Mouse (Mus musculus) mouse embryonic stem cell (cell line): Measurements from ENCODE around the gene Zbtb12.
"Not testable (repeated sequence)": the region's sequence is repeated elsewhere in the genome, so short reads cannot be mapped to it uniquely, and the experiment has no call there.

Experiments
- in situ Hi-C, 2 experiments: fragments of 300-500 bp; cut with MboI; formaldehyde crosslinking; loops; 1 replicate in 1 of 2; 3 replicates in 1 of 2; pipeline ENCODE4 v1.14.3; 2019 to 2020; ENCODE audit warnings: low sequenced_read_pairs in 2 of 2, low pct_unique_long_range_greater_than_20kb in 1 of 2, mixed read lengths in 1 of 2; ENCODE audit not compliant: unreplicated experiment in 1 of 2

The Zbtb12 gene

DNA sequence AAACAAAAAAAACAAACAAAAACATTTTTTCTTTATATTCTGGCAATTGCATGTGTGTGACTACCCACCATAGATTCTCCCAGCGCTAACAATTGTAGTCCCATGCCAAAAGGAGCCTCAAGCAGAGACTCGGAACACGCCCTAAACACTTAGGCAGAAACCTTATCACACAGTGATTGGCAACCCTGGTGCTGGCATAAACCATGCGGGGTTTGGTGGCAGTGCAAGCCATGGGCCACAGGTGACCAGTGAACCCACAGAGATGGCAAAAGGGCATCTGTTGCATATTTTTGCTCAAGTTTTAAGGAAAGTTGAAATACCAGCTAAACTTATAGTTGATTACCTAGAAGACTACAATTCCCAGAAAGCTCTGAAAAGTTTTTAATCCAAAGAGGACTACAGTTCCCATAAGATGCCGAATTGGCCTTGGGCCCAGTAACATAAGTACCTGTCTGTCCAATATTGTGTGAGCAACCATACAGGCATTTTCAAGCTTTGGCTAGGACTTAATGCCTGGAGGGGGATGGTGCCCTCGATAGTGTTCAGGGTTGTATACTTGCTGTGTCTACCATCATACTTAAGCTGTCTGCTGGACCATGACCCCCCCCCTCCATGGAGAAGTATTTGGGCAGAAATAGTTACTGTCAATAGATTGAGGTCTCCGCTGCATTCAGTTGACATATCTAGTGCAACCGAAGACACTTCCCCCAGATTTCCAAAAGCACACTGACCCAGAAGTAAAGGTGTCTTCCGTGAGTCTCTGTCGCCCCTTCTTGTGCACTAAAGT lies 18.3 kb downstream of the Zbtb12 start:
- in situ Hi-C loops: no loop called here

DNA sequence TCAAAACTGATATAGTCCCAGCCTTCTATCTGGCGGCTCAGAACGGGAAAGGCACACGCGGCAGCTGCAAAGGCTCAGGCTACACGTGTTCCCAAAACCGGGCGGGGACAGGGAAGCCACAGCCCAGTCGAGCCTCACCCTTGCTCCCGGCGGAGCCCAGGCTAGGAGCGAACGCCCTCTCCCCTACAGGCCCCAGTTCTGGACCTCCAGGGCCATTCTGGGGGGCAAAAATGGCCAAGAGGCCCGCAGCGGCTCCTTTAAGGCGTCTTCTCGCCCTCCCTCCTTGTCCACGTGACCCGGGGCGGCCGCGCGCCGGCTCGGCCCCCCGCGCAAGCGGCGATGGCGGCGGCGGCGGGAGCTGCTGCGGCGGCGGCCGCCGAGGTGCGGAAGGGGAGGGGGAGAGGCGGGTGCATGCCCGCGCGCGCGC lies 18.9 kb downstream of the Zbtb12 start, which contains the start of the genes C2 and Ehmt2:
Gene C2, minus strand, starts transcription at position 106 of the 427 bp plus-strand sequence.
Gene Ehmt2, plus strand, starts transcription at position 310 of the 427 bp plus-strand sequence.
- in situ Hi-C loops: no loop called here

DNA sequence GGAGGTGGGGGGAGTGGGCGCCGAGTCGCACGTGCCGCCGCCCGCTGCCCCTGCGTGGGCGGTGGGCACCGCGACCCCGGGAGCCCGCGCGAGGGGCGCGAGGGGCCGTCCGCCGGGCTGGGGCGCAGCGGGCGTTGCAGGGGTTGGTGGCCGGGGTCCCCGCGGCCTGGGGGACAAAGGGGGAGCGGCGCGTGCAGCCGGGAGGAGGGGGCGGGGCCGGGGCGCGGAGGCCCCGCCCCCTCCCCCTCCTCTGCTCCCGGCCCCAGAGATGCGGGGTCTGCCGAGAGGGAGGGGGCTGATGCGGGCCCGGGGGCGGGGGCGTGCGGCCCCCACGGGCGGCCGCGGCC lies 19.4 kb downstream of the Zbtb12 start:
- in situ Hi-C loops: no loop called here

DNA sequence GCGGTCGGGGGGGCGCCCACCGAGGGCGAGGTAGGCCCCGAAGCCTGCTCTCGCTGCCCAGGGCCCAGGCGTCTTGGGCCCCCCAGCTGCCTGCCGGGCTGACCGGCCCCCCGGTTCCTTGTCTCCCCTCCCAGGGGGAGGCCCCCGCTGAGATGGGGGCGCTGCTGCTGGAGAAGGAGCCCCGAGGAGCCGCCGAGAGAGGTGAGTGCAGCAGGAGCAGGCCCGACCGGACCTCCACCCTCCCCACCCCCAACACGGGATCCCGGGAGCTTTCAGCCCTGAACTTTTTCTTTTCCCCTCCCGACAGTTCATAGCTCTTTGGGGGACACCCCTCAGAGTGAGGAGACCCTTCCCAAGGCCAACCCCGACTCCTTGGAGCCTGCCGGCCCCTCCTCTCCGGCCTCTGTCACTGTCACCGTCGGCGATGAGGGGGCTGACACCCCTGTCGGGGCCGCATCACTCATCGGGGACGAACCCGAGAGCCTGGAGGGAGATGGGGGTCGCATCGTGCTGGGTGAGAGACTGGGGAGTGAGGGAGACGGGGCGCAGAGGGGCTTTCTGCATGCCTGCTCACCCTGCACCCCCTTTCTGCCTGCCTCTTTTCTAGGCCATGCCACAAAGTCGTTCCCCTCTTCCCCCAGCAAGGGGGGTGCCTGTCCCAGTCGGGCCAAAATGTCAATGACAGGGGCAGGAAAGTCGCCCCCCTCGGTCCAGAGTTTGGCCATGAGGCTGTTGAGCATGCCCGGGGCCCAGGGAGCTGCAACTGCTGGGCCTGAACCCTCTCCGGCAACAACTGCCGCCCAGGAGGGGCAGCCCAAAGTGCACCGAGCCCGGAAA lies 20.0 kb downstream of the Zbtb12 start:
- in situ Hi-C loops: no loop called here

DNA sequence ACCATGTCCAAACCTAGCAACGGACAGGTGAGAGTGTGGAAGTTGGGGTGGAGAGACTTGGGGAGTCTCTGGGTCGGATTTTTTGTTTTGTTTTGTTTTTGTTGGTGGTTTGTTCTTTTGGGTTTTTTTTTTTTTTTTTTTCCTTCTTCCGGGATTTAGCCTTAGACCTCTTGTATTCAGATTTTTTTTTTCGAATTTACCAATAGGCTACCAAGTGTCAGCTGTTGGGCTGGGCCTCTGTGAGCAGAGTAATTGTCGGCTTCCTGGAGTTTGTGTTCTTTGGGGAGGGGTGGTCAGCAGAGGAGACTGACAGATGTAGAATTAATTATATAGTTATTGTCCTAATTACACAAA lies 20.6 kb downstream of the Zbtb12 start:
- in situ Hi-C loops: no loop called here

DNA sequence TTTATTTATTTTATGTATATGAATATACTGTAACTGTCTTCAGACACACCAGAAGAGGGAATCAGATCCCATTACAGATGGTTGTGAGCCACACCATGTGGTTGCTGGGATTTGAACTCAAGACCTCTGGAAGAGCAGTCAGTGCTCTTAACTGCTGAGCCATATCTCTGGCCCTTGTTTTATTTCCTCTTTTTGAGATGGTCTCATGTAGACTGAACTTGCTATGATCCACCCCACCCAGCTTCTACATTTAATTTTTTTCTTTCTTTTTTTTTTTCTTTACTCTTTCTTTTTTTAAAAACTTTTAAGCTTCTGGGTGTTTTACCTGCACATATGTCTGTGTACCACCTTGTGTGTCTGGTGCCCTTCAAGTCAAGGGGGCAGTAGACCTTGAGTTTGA lies 21.5 kb downstream of the Zbtb12 start:
- in situ Hi-C loops: not testable (repeated sequence)

DNA sequence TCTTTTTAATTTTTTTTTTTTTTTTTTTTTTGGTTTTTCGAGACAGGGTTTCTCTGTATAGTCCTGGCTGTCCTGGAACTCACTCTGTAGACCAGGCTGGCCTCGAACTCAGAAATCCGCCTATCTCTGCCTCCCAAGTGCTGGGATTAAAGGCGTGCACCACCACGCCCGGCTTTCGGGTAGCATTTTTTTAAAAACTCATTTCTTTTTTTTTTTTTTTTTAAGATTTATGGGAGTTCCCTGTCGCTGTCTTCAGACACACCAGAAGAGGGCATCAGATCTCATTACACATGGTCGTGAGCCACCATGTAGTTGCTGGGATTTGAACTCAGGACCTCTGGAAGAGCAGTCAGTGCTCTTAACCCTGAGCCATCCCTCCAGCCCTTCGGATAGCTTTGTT lies 22.7 kb downstream of the Zbtb12 start:
- in situ Hi-C loops: not testable (repeated sequence)

DNA sequence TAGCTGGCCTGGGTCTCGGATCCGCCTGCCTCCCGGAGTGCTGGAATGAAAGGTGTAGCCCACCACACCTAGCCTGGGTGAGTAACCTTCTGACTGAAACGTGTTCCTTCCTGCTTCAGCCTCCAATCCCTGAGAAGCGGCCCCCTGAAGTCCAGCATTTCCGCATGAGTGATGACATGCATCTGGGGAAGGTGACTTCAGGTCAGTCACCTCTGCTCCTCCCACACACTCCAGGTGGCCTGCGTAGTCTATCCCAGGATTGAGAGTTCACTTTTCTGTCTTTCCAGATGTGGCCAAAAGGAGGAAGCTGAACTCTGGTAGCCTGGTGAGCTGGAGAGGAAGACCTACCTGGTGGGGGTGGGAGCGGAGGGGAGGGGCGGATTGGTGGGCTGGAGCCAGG lies 23.6 kb downstream of the Zbtb12 start:
- in situ Hi-C loops: no loop called here

DNA sequence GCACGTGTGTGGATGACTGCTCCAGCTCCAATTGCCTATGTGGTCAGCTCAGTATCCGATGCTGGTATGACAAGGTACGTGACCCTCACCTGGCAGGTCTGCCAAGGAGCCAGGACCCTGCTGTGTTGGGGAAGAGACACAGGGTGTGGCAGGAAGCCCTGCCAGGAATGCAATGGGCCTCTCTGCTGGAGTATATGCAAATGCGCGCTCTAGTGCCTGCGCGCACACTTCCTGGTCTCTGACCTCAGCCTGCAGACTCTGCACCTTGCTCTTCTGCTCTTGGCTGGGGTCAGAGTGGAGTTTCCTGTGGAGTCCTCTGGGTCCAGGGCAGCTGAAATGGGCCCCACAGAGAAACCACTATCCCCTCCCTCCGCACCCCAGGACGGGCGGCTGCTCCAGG lies 31.7 kb downstream of the Zbtb12 start:
- in situ Hi-C loops: no loop called here

DNA sequence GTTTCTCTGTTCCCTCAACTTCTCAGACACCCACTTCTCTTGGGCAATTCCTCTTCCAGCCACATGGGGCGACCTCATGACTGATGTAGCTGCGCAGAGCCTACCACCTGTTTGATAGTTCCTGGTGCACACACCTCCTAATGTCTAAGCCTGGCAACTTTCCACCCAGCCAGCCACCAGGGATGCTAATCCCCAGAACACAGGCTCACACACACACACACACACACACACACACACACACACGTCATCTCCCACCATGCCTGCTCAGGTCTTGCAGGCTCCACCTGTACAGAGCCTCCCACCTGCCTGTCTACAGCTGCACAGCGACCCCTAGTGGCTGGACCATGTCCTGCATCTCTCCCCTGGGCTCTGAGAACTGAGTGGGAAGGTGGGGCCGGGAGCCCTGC lies 32.7 kb downstream of the Zbtb12 start:
- in situ Hi-C loops: no loop called here

DNA sequence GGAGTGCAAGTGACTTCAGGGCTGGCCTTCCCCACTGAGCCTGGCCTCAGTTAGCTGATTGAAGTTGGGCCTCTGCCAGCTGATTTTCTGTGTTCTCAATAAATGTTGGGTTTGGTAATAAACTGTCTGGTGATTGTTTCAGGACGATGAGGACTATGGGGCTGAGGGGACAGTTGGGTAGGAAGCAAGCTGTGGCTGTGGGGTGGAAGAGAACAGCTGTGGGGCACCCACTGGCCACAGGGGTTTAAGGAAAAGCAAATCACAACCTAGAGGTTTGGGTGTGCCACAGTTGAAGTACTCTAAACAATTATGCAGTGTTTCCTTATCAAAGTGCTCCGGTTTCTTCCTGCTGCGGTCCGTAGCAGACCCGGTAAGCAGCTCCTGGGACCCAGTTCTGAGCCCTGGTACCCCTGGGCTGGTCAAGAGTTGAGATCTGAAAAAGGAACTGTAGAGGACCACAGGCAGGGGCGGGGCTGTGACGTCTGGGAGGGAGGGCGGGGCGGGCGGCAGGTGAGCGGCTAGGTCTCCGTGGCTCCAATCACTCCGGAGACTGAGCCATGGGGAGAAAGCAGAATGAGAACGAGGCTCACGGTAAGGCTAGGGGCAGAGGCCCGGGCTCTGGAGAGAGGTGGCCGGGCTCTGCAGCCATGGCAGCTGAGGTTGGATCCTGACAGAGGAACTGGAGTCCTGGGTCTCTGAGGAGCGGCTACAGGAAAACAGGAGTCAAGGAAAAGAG lies 34.8 kb downstream of the Zbtb12 start, which contains the start of gene Slc44a4:
Gene Slc44a4, plus strand, starts transcription at position 537 of the 736 bp plus-strand sequence.
- in situ Hi-C loops: no loop called here

DNA sequence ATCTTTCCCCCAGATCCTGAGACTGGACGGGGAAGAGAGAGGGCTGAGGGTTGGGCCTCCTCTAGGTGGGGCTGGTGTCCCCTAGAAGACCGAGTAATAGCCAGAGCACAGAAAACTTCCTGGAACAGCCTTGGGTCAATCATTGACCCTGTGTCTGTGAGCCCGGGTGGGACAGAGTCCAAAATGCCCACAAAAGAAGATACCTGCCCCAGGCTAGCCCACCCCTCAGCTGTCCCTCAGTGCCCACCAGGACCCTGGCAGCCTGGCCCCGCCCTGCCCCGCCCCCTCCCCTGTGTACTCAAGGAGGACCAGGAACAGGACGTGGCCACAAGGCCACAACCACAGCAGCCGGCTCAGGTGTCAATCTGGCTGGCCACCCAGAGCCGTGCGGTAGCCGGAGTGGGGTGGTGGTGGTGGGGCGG lies 36.1 kb downstream of the Zbtb12 start:
- in situ Hi-C loops: no loop called here

DNA sequence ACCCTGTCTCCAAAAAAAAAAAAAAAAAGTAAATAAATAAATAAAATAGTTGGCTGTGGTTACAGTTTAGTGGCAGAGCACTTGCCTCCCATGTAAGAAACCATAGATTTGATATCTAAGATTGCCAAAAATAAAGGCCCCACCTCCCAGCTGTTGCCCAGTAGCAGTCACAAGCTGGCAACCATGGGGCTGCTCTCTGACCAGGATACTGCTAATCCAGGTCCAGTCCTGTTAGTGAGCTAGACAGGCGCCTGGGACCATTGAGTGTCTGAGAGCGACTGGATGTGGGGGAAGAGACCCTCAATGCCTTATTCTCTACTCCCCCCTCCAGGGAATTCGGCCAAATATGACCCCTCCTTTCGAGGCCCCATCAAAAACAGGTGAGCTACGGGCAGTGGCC lies 37.0 kb downstream of the Zbtb12 start:
- in situ Hi-C loops: no loop called here

DNA sequence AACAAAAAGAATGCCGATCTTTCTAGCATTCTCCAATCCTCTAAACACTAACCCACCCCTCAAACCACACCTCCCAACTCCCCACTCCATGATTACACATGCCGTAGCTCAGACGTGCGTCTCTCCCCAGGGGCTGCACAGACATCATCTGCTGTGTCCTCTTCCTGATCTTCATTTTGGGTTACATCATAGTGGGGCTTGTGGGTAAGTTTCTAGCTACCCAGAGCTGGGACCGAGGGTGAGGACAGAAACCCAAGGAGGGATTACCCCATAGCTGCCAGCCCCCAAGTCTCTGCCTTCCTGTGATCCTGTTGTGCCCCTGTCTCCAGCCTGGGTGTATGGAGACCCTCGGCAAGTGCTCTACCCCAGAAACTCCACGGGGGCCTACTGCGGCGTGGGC lies 37.9 kb downstream of the Zbtb12 start:
- in situ Hi-C loops: no loop called here

DNA sequence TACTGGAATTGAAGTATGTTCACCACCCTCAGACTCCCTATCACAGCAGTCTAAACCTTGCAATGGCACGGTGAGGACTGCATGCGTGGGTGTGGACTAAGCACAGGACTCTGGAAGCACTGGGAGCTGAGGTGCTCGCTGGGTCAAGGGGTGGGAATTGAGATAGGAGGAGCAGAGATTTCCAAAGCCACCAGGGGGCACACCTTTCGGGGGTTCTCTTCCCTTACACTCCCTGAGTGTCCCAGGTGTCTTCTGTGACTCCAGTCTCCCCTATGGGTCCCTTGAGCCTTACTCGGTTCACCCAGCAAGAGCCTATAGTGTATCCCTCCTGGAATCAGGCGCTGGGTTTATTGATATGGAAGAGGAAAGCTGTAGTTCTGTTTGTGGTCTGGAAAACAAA lies 43.7 kb downstream of the Zbtb12 start:
- in situ Hi-C loops: no loop called here

DNA sequence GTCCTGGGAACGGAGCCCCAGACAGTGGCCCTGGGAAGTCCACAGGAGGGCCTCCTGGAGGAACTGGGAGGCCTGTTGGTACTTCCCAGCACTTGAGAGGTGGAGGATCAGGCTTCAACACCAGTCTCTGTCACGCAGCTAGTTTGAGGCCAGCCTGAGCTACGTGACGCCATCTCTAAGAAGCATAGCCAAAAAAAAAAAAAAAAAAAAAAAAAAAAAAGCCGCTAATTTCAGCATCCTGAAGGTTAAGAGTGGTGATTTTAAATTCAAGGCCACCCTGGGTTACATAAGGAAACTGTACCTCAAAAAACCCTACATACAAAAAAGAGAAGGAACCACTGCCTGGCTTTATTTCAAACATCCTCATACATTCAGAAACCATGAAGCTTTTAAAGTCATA lies 45.0 kb downstream of the Zbtb12 start:
- in situ Hi-C loops: no loop called here

DNA sequence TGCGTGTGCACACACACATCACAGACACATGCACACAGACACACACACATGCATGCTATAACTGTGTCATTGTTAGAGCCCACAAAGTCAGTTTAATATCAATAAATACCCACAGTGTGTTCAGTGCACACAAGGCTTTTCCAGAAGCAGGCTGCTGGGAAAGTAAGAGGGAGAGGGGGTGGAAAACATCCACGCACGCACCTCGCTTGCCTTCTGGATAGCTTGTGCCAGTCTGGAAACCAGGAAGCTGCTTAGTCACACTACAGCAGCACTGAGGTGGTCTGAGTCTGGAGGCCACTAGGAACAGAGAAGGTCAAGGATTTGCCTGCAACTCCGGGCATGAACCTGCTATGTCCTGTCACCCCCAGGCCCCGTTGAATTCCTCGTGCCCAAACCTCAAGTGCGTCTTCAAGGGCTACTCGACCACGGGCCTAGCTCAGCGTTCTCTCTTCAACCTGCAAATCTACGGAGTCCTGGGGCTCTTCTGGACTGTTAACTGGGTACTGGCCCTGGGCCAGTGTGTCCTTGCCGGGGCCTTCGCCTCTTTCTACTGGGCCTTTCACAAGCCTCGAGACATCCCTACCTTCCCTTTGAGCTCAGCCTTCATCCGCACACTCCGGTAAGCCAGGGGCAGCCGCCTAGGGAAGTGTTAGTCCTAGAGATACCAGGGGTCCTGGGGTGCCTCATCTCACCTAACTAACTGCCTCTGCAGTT lies 48.2 kb downstream of the Zbtb12 start:
- in situ Hi-C loops: loop anchor here in 1 of 2 experiments (25.0 kb wide), 1 partner anchor 215 kb away; no protein-coding TSS in a partner anchor

DNA sequence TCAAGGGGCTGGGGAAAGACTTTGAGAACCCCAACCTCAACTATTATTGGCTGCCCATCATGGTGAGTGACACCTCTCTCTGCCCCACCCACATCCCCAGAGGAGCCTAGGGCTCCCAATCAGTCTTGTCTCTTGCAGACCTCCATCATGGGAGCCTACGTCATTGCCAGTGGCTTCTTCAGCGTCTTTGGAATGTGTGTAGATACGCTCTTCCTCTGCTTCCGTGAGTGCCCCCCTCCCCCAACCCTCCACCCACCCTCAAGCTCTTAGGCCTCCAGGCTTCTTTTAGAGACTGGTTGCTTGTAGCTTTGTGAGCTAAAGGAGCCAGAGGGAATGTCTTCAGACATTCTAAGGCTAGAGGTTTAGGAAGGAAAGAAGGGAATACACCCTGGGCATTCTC lies 49.6 kb downstream of the Zbtb12 start:
- in situ Hi-C loops: loop anchor here in 1 of 2 experiments (25.0 kb wide), 1 partner anchor 217 kb away; no protein-coding TSS in a partner anchor
